Mouse (Mus musculus): ENCODE results near the gene Slc7a3.
"Not testable (repeated sequence)": the region's sequence is repeated elsewhere in the genome, so short reads cannot be mapped to it uniquely, and the experiment has no call there.

Slc7a3 gene

DNA sequence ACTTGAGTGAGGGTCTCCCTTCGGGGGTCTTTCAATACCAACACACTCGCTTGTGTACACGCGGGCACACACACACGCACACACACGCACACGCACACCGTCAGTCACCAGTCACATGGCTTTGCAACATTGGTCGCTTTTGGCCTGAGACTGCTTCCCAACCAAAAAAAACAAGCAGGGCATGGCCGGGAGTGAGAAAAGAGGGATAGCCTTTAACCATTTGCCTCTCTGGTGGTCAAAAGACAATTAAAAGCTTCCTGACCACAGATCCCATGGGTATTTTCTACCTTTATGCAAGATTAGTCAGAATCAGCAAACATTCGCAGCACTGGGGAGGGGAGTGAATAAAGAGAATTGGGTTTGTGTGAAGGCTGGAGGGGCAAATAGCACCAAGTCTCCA, at the start of gene Slc7a3:
Slc7a3 (minus strand) TSS at position 101 of the 400 bp plus-strand sequence.
- no peak for ATAC-seq (ENCODE audit: insufficient number of reproducible peaks, low FRiP score, low TSS enrichment)

GRCm38 (mm10) chrX:101131992-101132791, 46.4 kb upstream of the Slc7a3 start:
- peak; percentile 68; the same call in 1 of the 2 replicates for ATAC-seq (ENCODE audit: insufficient number of reproducible peaks, low FRiP score, low TSS enrichment)

- no peak for ATAC-seq (ENCODE audit: insufficient number of reproducible peaks, low FRiP score, low TSS enrichment)
Observed at GRCm38 (mm10) chrX:101131001-101131400, 45.2 kb upstream of the Slc7a3 start.

DNA sequence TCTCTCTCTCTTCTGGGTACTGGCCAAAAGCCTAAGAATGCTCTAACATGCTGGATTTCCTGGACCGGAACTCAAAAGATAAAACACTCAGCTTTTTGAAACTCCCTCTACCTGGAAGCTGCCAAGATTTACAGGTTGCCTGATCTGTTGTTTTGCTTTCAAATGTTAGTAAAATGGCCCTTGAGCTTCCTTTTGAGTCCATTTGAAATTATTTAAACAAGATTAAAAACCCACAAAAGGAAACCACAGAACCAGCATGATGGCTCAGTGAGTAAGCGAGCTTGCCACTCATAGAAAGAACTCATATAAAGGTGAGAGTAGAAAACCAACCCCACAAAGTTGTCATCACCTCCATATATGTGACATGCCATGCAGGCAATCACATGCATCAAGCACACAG, 42.7 kb upstream of the Slc7a3 start:
- ATAC-seq (ENCODE audit: insufficient number of reproducible peaks, low FRiP score, low TSS enrichment), result no peak

DNA sequence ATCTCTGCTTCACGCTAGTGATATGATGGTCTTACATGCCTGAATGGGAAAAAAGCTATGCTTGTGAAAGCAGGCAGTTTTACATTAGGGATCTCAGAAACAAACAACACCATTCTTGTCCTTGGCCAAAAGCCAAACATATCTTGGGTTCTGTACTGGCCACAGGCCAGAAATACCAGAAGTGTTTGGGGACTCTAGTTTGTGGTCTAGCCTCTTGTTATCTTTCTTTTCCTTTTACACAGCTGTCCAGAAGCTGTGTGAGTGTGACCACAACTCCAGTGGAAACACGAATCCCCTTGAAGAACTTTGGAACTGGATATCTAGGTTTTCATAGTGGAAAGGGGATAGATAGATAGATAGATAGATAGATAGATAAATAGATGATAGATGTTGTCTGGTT, 41.2 kb upstream of the Slc7a3 start:
- no peak for ATAC-seq (ENCODE audit: insufficient number of reproducible peaks, low FRiP score, low TSS enrichment)

DNA sequence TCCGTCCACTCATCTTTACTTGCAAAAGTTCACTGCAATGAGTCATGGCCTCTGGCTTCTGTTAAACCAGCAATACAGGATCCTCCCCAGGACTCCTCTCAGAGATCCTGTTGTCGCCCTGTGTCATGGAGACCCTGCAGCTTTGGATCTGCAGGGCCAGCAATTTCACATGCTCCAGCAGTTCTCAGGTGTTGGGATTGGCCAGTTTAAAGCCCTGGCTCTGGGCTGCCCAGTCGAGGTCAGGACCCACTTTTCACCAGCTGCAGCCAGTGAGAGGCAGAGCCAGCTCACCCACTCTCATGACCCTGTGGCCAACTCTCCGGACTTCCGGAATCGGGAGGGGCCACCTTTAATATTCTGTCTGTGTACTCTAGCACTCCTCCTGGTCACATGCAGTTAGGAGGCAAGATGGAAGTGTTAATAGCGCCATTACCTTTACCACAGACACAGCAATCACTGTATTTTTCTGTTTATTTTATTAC, 40.7 kb upstream of the Slc7a3 start:
- ATAC-seq (ENCODE audit: insufficient number of reproducible peaks, low FRiP score, low TSS enrichment), result no peak

DNA sequence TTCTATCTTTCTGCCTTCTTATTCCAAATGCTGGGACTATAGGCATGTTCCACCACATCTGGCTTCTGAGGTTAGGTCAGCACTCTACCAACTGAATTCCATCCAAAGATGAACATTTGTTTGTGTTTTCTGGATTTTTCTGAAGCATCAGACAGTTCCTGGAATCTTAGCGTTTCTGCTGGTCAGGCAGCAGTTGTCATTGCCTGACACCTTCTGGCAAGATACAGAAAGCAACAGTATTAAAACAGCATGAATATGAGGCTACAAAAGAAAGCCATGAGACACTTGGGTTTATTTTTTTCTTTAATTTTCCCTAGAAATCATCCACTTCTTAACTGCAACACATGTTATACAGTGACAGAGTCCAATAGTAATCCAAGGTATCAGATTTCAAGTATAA, 34.7 kb upstream of the Slc7a3 start:
- ATAC-seq (ENCODE audit: insufficient number of reproducible peaks, low FRiP score, low TSS enrichment), result no peak

DNA sequence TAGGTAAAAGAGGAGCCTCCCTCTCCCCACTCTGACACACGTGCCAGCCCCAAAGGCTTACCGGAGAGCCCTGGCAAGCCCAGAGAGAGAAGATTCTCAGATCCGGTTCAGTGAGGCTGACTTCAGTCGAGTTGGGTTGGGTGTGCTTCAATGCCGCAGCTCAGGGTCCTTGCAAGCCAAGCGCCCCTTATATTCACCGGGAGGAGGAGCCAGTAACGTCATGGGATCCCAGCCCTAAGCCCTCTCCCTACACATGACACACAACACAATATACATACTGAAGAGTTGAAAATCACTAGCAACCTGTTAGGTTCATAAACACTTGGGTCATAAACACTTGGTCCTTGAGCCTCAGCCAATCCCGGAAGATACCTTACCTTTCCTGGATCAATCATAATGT, 609 bp downstream of the Slc7a3 start:
- ATAC-seq (ENCODE audit: insufficient number of reproducible peaks, low FRiP score, low TSS enrichment), result not testable (repeated sequence)

DNA sequence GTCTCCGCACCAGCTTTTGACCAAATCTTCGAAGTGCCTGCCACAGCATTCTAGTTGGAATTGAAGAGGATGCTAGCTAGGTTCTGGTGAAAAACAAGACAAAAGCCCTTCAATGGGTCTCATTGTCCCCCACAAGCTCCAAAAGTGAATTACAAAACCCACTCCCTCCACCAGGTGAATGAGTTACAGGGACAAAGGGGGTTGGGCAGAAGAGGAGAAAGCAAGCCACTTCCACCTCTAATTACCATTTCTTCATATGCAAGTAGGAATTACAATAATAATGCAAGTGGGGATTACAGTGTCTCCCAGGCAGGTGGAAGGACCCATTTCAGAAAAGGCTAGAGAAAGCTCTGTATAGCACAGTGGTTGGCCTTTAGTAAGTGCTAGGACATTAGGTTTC, 1.6 kb downstream of the Slc7a3 start:
- ATAC-seq (ENCODE audit: insufficient number of reproducible peaks, low FRiP score, low TSS enrichment), result no peak

DNA sequence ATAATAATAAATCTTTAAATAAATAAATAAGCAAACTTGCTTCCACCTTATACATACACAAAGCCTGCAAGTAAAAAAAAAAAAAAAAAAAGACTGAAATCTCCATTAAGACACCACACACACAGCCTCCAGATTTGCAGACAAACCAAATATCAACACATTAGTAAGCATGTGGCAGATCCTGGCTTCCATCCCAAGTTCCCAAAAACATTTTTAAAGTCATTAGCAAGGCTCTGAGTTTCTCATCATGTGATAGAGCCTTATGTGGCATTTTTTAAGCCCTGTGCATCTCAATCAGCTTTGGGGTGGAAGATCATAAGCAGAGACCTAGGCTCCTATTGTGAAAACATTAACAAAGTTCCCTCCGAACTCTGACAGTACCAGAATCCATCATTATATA, 20.6 kb downstream of the Slc7a3 start:
- ATAC-seq (ENCODE audit: insufficient number of reproducible peaks, low FRiP score, low TSS enrichment), result no peak

- no peak for ATAC-seq (ENCODE audit: insufficient number of reproducible peaks, low FRiP score, low TSS enrichment)
Observed at GRCm38 (mm10) chrX:101063503-101063902, 22.3 kb downstream of the Slc7a3 start.

- ATAC-seq (ENCODE audit: insufficient number of reproducible peaks, low FRiP score, low TSS enrichment), result no peak
Observed at GRCm38 (mm10) chrX:101059541-101059940, 26.3 kb downstream of the Slc7a3 start, which contains the start of gene Tex11. Gene Tex11, minus strand, starts transcription at chrX:101059667.
